Mouse (Mus musculus) neural tube, embryonic 11.5 days (tissue): Measurements from ENCODE around the gene Gm11214. TPM values are rescaled to one million over a fixed set of nuclear protein-coding genes. Genes with fewer than 3 reads are reported as not detected.

Source experiments
- ATAC-seq: fragments of 200-750 bp; cut with Nextera tagmentation; 2 replicates; pipeline ENCODE4 v1.8.0; 2017; ENCODE audit warnings: moderate number of reproducible peaks, mild to moderate bottlenecking, moderate TSS enrichment, moderate library complexity; ENCODE audit not compliant: insufficient read depth, low FRiP score, low TSS enrichment
- DNase-seq: peaks from one replicate; pipeline ENCODE4 v3.0.0-alpha.2; 2015; ENCODE audit warnings: low spot score
- H3K27ac ChIP-seq: fragments of 300-500 bp; sonication (generic); 2 replicates; pipeline ENCODE4 v1.5.1; 2014; ENCODE audit warnings: low read depth, mild to moderate bottlenecking, low read length
- H3K27me3 ChIP-seq: fragments of 300-500 bp; sonication (generic); 2 replicates; pipeline ENCODE4 v1.6.1; 2014; ENCODE audit warnings: mild to moderate bottlenecking, low read length, mixed read lengths; ENCODE audit not compliant: control insufficient read depth, insufficient read depth
- H3K36me3 ChIP-seq: fragments of 300-500 bp; sonication (generic); 2 replicates; pipeline ENCODE4 v1.6.1; 2014; ENCODE audit warnings: mild to moderate bottlenecking, low read length, moderate library complexity, mixed read lengths; ENCODE audit not compliant: control insufficient read depth, insufficient read depth
- H3K4me1 ChIP-seq: fragments of 300-500 bp; sonication (generic); 2 replicates; pipeline ENCODE4 v1.6.1; 2014; ENCODE audit warnings: low read length, mixed read lengths; ENCODE audit not compliant: control insufficient read depth, insufficient read depth
- H3K4me2 ChIP-seq: fragments of 300-500 bp; sonication (generic); 2 replicates; pipeline ENCODE4 v1.6.1; 2014; ENCODE audit warnings: low read depth, mild to moderate bottlenecking, moderate library complexity
- H3K4me3 ChIP-seq: fragments of 300-500 bp; sonication (generic); 2 replicates; pipeline ENCODE4 v1.5.1; 2014; ENCODE audit warnings: low read depth, low read length
- H3K9ac ChIP-seq: fragments of 300-500 bp; sonication (generic); 2 replicates; pipeline ENCODE4 v1.6.1; 2014; ENCODE audit warnings: mild to moderate bottlenecking, low read length
- H3K9me3 ChIP-seq: fragments of 300-500 bp; sonication (generic); 2 replicates; pipeline ENCODE4 v1.6.1; 2016; ENCODE audit warnings: low read length; ENCODE audit not compliant: control insufficient read depth
- WGBS: fragments of 180-500 bp; shearing (Covaris S2); extraction: QIAGEN DNeasy Blood & Tissue Kit; methylation state at CpG from one replicate; pipeline ENCODE4 v1.1.7; 2014; 5-methylcytosine and 5-hydroxymethylcytosine counted together
- polyA plus RNA-seq: library from polyadenylated mRNA; unstranded; fragments of >200 nt; fragmentation: Nextera tagmentation; extraction: Ambion mirVana; gene quantifications from 2 replicates; pipeline ENCODE4 v1.2.1, GENCODE M21; 2014

The Gm11214 gene
- not detected in 2 replicates for polyA plus RNA-seq

DNA sequence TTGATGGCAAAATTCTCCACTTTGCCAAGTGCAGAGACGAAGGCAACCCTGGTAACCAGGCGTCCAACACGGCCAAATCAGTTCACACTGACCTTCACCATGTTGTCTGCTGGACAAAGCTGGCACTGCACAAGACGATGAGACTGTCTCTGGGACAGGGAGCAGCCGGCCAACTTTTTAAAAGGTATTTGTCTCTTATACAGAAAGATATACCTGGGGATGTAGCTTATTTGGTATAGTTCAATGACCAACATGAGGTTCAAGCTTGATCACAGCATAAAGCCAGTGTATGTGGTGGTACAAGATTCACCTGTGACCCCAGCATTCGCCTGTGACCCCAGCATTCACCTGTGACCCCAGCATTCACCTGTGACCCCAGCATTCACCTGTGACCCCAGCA, at the start of gene Gm11214:
Gene Gm11214 (minus strand): TSS at position 101 of the 400 bp plus-strand sequence.
- Histone ChIP-seq H3K4me1 (no peaks in the 10 kb centered on the region), H3K4me2 (no peak within 1 kb of the TSS), H3K9me3 (no peaks in the 10 kb centered on the region), H3K27ac (no peak within 1 kb of the TSS), H3K36me3 (no peaks in the 10 kb centered on the region), H3K9ac (no peak within 1 kb of the TSS), H3K4me3 (no peak within 1 kb of the TSS), H3K27me3 (no peaks in the 10 kb centered on the region)
- ATAC-seq = no peak
- DNase-seq = peak; percentile 12
- WGBS = 86% methylated on average over 6 of the region's 6 CpGs

DNA sequence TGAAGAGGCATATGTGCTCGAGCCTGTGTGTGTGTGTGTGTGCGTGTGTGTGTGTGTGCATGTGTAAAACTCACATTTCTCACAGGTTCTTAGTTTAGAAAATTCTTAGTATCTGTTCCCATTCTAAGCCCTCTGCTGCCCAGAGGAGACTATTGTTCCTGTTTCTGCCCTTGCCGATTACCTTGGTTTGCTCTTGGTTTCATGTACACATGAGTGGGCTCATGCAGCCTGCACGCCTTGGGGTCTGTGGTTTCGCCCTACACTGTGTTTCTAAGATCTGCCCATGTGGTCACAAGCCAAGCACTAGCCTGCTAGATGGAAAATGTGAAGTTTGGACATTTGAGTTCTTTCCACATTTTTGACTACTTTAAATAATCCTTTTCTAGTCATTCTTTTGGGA, 48.7 kb upstream of the Gm11214 start:
- H3K36me3 ChIP-seq = no peaks in the 10 kb centered on the region
- 93% methylated on average over 5 of the region's 5 CpGs for WGBS
- DNase-seq (no peak), ATAC-seq (no peak)
- H3K4me1 ChIP-seq = no peaks in the 10 kb centered on the region
- H3K27me3 ChIP-seq = no peaks in the 10 kb centered on the region
- no peak overlapping the region for H3K27ac ChIP-seq
- H3K9me3 ChIP-seq = no peaks in the 10 kb centered on the region
- no peak overlapping the region for H3K9ac ChIP-seq
- H3K4me2 ChIP-seq = no peak overlapping the region
- H3K4me3 ChIP-seq = no peak overlapping the region

GRCm38 (mm10) chr4:63710431-63711220, 47.4 kb upstream of the Gm11214 start:
- DNase-seq = peak; percentile 25
- no peak for ATAC-seq

DNA sequence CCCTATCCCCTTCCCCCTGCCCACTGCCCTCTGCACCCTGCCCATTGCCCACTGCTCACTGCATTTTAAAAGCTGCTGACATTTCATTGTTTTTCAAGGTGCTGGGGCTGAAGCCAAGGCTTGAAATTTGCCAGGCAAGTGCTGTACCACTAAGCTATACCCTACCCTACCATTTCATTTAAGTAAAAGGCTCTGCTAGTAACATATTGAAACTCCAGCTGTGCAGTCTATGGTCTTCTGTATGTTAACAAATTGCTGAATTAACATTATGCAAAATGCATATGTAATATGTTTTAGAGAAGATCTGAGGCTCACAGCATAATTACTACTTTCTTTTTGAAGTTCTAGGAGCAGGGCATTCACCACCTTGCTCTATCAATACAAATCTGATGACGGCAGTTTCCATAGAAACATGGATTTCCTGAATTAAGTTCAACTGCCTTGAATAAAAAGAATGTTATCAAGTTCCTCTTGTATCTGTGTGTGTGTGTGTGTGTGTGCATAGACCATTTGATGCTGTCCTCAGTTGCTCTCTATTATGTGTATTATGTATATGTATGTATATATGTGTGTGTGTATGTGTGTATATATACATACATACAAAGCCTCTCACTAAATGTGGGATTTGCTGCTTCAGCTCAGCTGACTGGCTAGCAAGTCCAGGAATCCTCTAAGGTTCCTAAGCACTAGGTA, 43.2 kb upstream of the Gm11214 start:
- H3K4me3 ChIP-seq = no peak overlapping the region
- H3K27ac ChIP-seq = no peak overlapping the region
- no peaks in the 10 kb centered on the region for H3K36me3 ChIP-seq
- DNase-seq = no peak
- WGBS = 91% methylated on average over 1 of the region's 1 CpGs
- no peaks in the 10 kb centered on the region for H3K27me3 ChIP-seq
- no peaks in the 10 kb centered on the region for H3K9me3 ChIP-seq
- H3K9ac ChIP-seq = no peak overlapping the region
- ATAC-seq = no peak
- no peak overlapping the region for H3K4me2 ChIP-seq
- H3K4me1 ChIP-seq = no peaks in the 10 kb centered on the region

More at GRCm38 (mm10) chr4:63710431-63711220, 47.4 kb upstream of the Gm11214 start:
- H3K4me1 ChIP-seq = no peaks in the 10 kb centered on the region
- H3K9ac ChIP-seq = no peak overlapping the region
- H3K27ac ChIP-seq = no peak overlapping the region
- WGBS = 58% methylated on average over 8 of the region's 8 CpGs
- no peaks in the 10 kb centered on the region for H3K9me3 ChIP-seq
- no peak overlapping the region for H3K4me2 ChIP-seq
- H3K4me3 ChIP-seq = no peak overlapping the region
- no peaks in the 10 kb centered on the region for H3K27me3 ChIP-seq
- H3K36me3 ChIP-seq = no peaks in the 10 kb centered on the region

GRCm38 (mm10) chr4:63704232-63704631, 41.1 kb upstream of the Gm11214 start:
- Histone ChIP-seq H3K9me3 (no peaks in the 10 kb centered on the region), H3K36me3 (no peaks in the 10 kb centered on the region), H3K27me3 (no peaks in the 10 kb centered on the region), H3K9ac (no peak overlapping the region), H3K27ac (no peak overlapping the region), H3K4me3 (no peak overlapping the region), H3K4me1 (no peaks in the 10 kb centered on the region), H3K4me2 (no peak overlapping the region)
- WGBS = 87% methylated on average over 5 of the region's 5 CpGs
- DNase-seq (no peak), ATAC-seq (no peak)

DNA sequence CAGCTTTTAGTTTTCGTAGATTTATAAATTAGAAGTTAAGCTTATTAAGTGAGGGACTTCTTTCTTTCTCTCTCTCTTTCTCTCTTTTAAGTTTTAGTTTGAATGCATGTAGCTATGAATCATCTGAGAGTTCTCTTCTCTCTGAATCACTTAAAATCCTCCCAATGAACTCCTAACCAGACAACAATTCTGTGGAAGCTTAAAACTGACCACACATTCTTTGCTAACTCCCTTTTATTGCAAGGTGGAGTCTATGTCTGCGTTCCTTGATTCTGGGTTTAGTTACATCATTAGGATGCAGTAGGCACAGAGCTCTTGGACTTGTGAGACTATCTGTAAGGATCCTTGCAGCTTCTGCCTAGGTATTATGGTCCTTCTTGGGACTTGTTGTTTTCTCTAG, 40.5 kb upstream of the Gm11214 start:
- 90% methylated on average over 2 of the region's 2 CpGs for WGBS

DNA sequence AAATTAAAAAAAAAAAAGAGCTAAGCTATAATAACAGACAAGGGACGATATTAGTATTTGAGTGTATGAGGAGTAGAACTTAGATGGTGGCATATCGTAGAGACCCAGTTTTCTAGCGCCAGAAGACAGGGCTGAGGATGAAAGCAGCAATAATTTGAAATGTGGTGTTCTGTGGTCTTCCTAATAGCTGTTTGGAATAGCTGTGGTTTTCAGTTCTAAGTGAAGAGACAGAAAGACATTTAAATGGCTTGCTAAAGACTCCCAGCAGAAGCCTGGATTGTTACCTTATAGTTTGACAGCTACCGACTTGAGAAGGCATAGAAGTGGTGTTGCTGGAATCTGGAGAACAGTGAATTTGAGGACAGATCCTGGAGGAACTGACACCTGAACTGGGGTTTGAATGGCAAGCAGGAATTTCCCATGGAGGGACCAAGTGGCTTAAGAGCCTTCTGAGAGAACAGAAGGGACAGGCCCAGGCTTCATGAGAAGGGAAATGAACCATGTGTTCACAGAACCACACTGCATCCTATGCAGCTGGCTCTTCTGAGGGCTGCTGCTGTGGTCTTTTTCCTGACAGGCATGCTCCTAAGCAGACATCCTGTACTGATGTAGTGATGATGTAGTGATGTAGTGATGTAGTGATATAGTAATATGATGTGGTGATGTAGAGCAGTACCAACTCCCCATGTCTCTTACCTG, 39.0 kb upstream of the Gm11214 start:
- DNase-seq (no peak), ATAC-seq (no peak)
- H3K4me3 ChIP-seq = no peak overlapping the region

More for the DNA sequence above, 40.5 kb upstream of the Gm11214 start:
- Histone ChIP-seq H3K36me3 (no peaks in the 10 kb centered on the region), H3K9ac (no peak overlapping the region), H3K4me3 (no peak overlapping the region), H3K9me3 (no peaks in the 10 kb centered on the region), H3K27ac (no peak overlapping the region), H3K27me3 (no peaks in the 10 kb centered on the region), H3K4me1 (no peaks in the 10 kb centered on the region), H3K4me2 (no peak overlapping the region)
- ATAC-seq (no peak), DNase-seq (no peak)

DNA sequence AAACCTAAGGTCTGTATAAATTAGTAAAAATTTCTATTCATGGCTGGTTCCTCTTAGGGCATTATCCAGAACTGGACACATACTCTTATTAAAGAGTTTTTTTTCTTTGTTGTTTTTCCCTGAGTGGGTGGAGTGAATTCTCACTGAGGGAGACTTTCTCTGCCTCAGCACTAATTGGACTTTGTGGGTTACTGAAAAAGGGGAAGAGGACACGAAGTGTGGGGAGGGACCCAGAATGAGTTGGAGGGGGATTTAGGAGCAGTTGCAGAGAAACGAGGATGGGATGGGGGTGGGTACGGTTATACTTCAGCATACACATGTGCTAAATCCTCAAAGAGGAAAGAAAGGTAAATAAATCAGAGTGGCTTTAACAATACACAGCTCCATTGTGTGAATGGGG, 36.6 kb upstream of the Gm11214 start:
- ATAC-seq (no peak), DNase-seq (no peak)
- no peaks in the 10 kb centered on the region for H3K4me1 ChIP-seq
- H3K27me3 ChIP-seq = no peaks in the 10 kb centered on the region
- no peaks in the 10 kb centered on the region for H3K9me3 ChIP-seq
- no peak overlapping the region for H3K4me2 ChIP-seq
- H3K27ac ChIP-seq = no peak overlapping the region
- H3K4me3 ChIP-seq = no peak overlapping the region
- 73% methylated on average over 3 of the region's 3 CpGs for WGBS
- H3K9ac ChIP-seq = no peak overlapping the region
- H3K36me3 ChIP-seq = no peaks in the 10 kb centered on the region

More for the DNA sequence above, 39.0 kb upstream of the Gm11214 start:
- H3K27me3 ChIP-seq = no peaks in the 10 kb centered on the region
- H3K9me3 ChIP-seq = no peaks in the 10 kb centered on the region
- 87% methylated on average over 4 of the region's 4 CpGs for WGBS
- no peak overlapping the region for H3K9ac ChIP-seq
- H3K27ac ChIP-seq = no peak overlapping the region
- H3K4me2 ChIP-seq = no peak overlapping the region
- H3K4me1 ChIP-seq = no peaks in the 10 kb centered on the region
- H3K36me3 ChIP-seq = no peaks in the 10 kb centered on the region
